Mouse (Mus musculus) activated CD4-positive, CD25-positive, alpha-beta regulatory T cell, adult 4 months (primary cell): ENCODE data around the gene Rpe. TPM values are rescaled to one million over a fixed set of nuclear protein-coding genes. Genes with fewer than 3 reads are reported as not detected.
"Not testable (repeated sequence)": the region's sequence is repeated elsewhere in the genome, so short reads cannot be mapped to it uniquely, and the experiment has no call there.

ENCODE experiments used
- ATAC-seq: one replicate; pipeline ENCODE4 v1.8.0; 2017
- polyA plus RNA-seq, 2 experiments: library from polyadenylated mRNA; unstranded; fragments of 100-300 nt; shearing (Covaris generic); gene quantifications; one replicate each; pipeline ENCODE4 v1.2.1; 2017

The Rpe gene
- 10 to 100 TPM; 59.7 to 63.3 TPM for polyA plus RNA-seq

DNA sequence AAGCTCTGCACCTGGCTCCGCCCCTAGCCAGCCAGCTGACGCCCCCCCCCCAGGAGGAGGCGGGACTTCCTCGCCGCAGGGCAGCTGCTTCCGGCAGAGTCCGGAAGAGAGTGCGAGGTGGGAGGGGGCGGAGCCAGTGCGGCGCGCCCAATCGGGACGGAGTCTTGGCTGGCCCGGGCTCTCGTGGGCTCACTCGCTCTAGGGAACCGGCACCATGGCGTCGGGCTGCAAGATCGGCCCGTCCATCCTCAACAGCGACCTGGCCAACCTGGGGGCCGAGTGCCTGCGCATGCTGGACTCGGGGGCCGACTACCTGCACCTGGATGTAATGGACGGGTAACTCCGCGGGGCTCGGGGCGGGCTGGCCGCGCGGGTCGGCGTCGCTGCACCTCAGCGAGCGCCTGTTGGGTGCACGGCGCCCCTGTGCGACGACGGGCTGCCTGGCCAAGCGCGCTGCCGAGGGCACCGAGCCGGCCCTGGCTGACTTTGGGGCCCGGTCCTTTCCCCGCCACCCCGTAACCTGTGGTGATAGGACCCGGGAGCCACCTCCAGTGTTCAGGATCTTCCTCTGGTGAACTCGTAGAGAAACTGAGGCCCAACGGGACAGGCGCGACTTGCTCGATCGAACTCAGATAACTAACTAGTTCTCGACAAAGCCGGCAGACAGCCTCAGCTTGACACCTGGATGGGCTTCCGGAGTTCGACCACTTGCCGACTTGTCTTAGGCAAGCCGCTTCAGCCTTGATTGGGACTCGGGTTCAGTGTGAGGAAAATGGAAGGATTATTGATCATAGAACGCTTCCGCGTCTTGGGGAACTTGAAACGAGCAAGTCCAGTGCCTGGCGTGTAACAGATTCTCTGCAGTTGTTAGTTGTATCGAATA is at the start of gene Rpe:
Rpe (plus strand) TSS at position 139 of the 883 bp plus-strand sequence.
- peak; percentile 99 for ATAC-seq

- ATAC-seq: no peak
Observed at GRCm38 (mm10) chr1:66655119-66655746, 45.4 kb upstream of the Rpe start.

DNA sequence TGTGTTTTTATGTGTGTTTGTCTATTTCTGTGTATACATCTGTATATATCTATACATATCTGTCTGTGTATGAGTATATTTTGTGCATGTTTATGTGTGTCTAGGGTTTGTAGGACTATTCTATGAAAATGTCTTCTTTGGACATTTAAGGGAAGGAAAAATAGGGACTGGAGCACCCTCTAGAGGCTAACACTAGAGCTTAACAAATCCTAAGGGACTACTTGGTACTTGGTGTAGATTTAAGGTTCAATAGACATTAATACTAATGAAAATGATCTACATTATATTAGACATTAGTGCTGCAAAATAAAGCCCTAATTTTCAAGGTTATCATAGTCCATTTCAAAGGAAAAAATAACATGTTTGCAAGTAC is 44.9 kb upstream of the Rpe start:
- ATAC-seq: no peak

DNA sequence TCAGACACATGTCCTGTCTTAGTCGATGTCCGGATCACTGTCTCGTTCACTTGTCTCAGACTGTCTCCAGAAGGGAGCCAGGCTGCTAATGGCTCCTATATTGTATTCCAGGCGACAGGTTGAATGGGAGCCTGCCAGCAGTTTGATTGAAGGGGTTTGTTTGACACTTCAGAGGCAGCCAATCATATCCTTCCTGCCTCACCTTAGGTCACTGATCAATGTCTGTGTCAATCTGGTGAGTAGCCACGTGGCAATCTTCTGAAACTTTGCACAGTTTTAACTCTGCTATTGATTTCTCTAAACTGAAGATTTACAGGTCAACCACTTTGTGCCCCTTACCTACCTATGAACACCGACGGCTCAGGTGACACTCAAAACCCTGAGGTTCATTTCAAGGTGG is 29.2 kb upstream of the Rpe start:
- ATAC-seq: no peak

DNA sequence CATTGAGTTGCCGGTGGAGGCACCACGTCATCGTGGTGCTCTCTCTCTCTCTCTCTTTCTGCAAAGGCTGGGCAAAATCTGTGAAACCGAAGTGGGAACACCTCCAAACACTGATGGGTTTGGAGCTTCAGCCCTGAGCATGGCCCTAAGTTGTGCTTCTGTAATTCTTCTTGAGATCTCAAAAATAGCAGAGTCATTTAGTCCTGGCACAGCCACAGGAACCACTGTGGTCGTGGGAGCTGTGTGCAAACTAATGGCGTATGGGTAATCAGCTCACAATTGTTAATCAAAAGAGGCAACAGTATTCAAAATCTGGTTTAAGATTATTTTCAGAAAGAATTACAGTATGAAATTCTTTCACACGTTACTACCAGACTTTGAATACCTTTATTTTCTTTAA is 27.8 kb upstream of the Rpe start:
- no peak for ATAC-seq

DNA sequence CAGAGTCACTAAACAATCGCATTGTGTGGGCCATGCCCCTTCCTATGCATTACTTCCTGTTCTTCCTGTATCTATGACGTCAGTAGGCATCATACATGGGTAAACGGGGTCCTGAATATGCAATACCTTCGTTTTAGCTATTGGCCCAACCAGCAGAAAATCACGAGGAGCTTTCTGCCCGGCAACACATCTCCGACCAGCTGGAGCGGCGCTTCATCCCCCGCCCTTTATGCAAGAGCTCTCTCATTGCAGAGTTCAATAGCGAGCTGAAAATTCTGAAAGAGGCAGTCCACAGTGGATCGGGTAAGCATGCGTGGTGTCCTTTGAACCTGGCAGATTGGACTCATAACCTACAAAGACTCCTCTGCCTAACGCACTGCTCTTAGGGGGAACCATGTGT is 22.7 kb upstream of the Rpe start:
- ATAC-seq: no peak

DNA sequence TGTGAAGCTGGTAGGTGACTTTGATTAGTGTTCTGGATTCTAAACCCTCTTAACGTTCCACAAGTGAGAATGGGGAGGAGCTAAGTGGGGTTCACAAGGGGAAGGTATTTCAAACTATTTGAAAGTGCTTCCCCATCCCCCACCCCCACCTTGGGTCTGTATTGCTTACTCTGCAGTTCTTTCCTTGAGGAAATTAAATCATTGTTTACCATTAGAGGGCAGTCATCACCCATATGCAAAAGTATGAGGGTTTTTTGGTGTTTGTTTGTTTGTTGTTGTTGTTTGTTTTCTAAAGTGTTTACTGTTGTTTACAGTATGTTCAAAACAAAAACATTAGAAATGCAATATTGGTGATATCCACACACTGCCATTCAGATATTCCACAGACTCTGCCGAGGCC is 22.0 kb upstream of the Rpe start:
- ATAC-seq: no peak

GRCm38 (mm10) chr1:66682974-66683373 is 17.7 kb upstream of the Rpe start:
- ATAC-seq: no peak

- ATAC-seq: no peak
Observed at GRCm38 (mm10) chr1:66691772-66692171, 8.9 kb upstream of the Rpe start.

- ATAC-seq: no peak
Observed at GRCm38 (mm10) chr1:66692308-66692707, 8.3 kb upstream of the Rpe start.

- ATAC-seq: no peak
Observed at GRCm38 (mm10) chr1:66692780-66693392, 7.7 kb upstream of the Rpe start.

DNA sequence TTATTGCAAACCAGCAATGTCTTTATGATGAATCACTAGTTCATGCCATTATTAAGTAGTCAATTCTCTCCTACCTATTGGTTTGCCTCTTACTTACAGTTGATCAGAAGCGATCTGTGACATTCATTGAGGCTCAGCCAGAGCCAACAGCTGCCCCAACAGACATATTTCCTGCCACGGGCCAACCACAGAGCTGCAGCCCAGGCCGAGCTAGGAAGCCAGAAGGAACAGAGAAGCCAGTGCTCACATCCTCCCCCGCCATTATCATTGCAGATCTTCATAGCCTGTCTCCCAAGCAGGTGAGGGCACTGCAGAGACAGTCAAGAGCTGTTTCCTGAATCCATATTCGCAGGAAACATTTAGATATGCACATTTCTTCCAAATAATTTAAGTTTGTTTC is 6.4 kb upstream of the Rpe start:
- no peak for ATAC-seq

DNA sequence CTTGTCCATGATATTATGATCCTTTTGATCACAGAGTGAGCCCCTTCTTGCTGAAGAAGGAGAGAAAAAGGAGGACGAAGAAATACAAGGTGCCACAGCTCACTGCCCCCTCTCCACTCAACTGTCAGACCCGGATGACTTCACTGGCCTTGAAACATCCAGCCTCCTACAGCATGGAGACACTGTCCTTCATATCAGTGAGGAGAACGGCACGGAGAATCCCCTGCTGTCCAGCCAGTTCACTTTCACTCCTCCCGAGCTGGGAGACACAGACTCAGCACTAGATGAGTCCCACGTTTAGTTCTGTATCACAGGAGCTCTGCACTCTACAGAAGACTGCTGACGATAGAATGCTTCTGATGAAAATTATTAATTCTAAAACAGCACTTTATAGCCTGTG is 5.3 kb upstream of the Rpe start:
- no peak for ATAC-seq

- ATAC-seq: not testable (repeated sequence)
Observed at GRCm38 (mm10) chr1:66699630-66700029, 1.0 kb upstream of the Rpe start.

- ATAC-seq: no peak
Observed at GRCm38 (mm10) chr1:66700149-66700692, 410 bp upstream of the Rpe start.

DNA sequence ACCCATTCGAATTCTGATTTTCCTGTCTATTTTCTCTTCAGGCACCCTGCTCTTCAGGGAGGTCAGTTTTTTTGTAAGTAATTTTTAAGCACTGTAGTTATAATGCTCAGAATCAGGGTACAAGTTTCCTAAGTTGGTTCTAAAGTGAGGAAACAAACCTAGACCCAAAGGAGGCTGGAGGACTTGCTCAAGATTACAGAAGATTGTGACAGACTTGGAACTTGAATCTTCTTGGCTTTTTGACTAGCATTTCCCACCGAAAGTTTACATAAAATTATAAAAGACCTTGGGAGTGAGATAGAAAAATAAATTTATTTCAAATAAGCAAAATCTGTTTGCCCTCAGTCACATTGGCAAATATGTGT is 927 bp downstream of the Rpe start:
- no peak for ATAC-seq

- ATAC-seq: no peak
Observed at GRCm38 (mm10) chr1:66702623-66703345, 2.2 kb downstream of the Rpe start.

- ATAC-seq: no peak
Observed at GRCm38 (mm10) chr1:66704523-66704922, 3.9 kb downstream of the Rpe start.

- no peak for ATAC-seq
Observed at GRCm38 (mm10) chr1:66712859-66713258, 12.2 kb downstream of the Rpe start.

DNA sequence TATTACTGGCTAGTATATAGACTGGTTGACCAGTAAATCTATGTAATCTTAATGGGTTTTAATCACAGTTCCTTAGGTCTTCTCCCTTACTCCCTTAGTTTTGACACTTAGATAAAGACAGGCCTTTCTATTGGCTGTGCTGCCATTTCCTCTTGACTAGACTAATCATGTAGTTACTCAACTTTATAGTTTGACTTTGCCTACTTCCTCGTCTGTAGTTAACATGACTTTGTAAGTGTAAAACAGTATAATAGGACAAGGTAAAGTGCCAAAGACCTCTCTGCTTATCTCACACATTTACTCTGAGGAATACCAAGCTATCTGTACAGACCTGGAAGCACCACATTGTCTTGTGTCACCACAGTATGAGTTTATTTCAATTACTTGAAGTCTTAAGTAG is 29.9 kb downstream of the Rpe start:
- no peak for ATAC-seq

- ATAC-seq: no peak
Observed at GRCm38 (mm10) chr1:66768764-66769163, 68.1 kb downstream of the Rpe start.
